Mouse (Mus musculus) intestine, embryonic 16.5 days (tissue): Measurements from ENCODE around the gene Nmb. TPM values are rescaled to one million over a fixed set of nuclear protein-coding genes. Genes with fewer than 3 reads are reported as not detected.
"Not testable (repeated sequence)": the region's sequence is repeated elsewhere in the genome, so short reads cannot be mapped to it uniquely, and the experiment has no call there.

Experiments
- ATAC-seq: fragments of 200-750 bp; cut with Nextera tagmentation; 2 replicates; pipeline ENCODE4 v1.8.0; 2017; ENCODE audit warnings: moderate TSS enrichment, moderate library complexity
- H3K27ac ChIP-seq: fragments of 300-500 bp; sonication (generic); 2 replicates; pipeline ENCODE4 v1.5.1; 2014; ENCODE audit warnings: mild to moderate bottlenecking, low read length
- H3K27me3 ChIP-seq: fragments of 300-500 bp; sonication (generic); replicated peaks from 2 replicates; pipeline ENCODE4 v1.6.1; 2014; ENCODE audit warnings: low read length, control low read depth, mixed read lengths; ENCODE audit not compliant: control insufficient read depth, insufficient read depth
- H3K36me3 ChIP-seq: fragments of 300-500 bp; sonication (generic); 2 replicates; pipeline ENCODE4 v1.6.1; 2014; ENCODE audit warnings: low read length, control low read depth; ENCODE audit not compliant: control insufficient read depth, insufficient read depth
- H3K4me1 ChIP-seq: fragments of 300-500 bp; sonication (generic); 2 replicates; pipeline ENCODE4 v1.6.1; 2014; ENCODE audit warnings: low read length, control low read depth, mixed read lengths; ENCODE audit not compliant: control insufficient read depth, insufficient read depth
- H3K4me2 ChIP-seq: fragments of 300-500 bp; sonication (generic); 2 replicates; pipeline ENCODE4 v1.6.1; 2014; ENCODE audit warnings: low read depth, low read length, control low read depth
- H3K4me3 ChIP-seq: fragments of 300-500 bp; sonication (generic); 2 replicates; pipeline ENCODE4 v1.5.1; 2014; ENCODE audit warnings: mild to moderate bottlenecking, low read length
- H3K9ac ChIP-seq: fragments of 300-500 bp; sonication (generic); 2 replicates; pipeline ENCODE4 v1.6.1; 2014; ENCODE audit warnings: low read depth, low read length
- H3K9me3 ChIP-seq: fragments of 300-500 bp; sonication (generic); 2 replicates; pipeline ENCODE4 v1.6.1; 2016; ENCODE audit warnings: low read length, control low read depth; ENCODE audit not compliant: control insufficient read depth
- WGBS: fragments of 180-500 bp; shearing (Covaris S2); extraction: QIAGEN DNeasy Blood & Tissue Kit; methylation state at CpG from one replicate; pipeline ENCODE4 v1.1.7; 2014; 5-methylcytosine and 5-hydroxymethylcytosine counted together
- polyA plus RNA-seq: library from polyadenylated mRNA; unstranded; fragments of >200 nt; fragmentation: Nextera tagmentation; extraction: Ambion mirVana; gene quantifications from 2 replicates; pipeline ENCODE4 v1.2.1, GENCODE M21; 2015

Gene Nmb
- polyA plus RNA-seq, result 3.9 and 4.1 TPM in 2 replicates

GRCm38 (mm10) chr7:80904921-80905515 is at the start of gene Nmb:
Gene Nmb, minus strand, starts transcription at chr7:80905076.
- H3K9me3 ChIP-seq, result no peaks in the 10 kb centered on the region
- H3K4me3 ChIP-seq, result peak within 1 kb of the TSS; percentile 54
- H3K9ac ChIP-seq, result peak within 1 kb of the TSS; percentile 70
- H3K4me2 ChIP-seq, result peak within 1 kb of the TSS; percentile 93
- 4% methylated on average over 19 of the region's 19 CpGs for WGBS
- no peaks in the 10 kb centered on the region for H3K27me3 ChIP-seq
- ATAC-seq, result peak; percentile 51
- H3K36me3 ChIP-seq, result no peaks in the 10 kb centered on the region
- H3K27ac ChIP-seq, result no peak within 1 kb of the TSS
- peaks cover 10% of the 10 kb centered on the region for H3K4me1 ChIP-seq

GRCm38 (mm10) chr7:80954251-80954650 is 49.4 kb upstream of the Nmb start:
- H3K4me1 ChIP-seq, result no peaks in the 10 kb centered on the region
- no peaks in the 10 kb centered on the region for H3K27me3 ChIP-seq
- H3K9me3 ChIP-seq, result no peaks in the 10 kb centered on the region
- no peak overlapping the region for H3K4me2 ChIP-seq
- no peak overlapping the region for H3K4me3 ChIP-seq
- H3K36me3 ChIP-seq, result no peaks in the 10 kb centered on the region
- ATAC-seq, result no peak
- WGBS, result 79% methylated on average over 2 of the region's 2 CpGs
- H3K9ac ChIP-seq, result no peak overlapping the region
- no peak overlapping the region for H3K27ac ChIP-seq

DNA sequence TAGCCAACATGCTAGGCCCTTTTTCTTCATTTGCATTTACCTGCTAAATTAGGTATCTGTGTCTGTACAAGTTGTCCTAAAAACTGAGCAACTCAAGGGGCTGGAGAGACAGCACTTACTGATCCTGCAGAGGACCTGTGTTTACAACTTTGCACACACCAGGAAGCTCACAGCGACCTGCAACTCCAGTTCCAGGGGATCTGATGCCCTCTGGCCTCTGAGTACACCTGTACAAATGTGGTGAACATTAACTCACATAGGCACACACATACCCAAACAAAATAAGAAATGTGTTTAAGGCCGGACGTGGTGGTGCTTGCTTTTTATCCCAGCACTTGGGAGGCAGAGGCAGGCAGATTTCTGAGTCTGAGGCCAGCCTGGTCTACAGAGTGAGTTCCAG is 47.3 kb upstream of the Nmb start:
- Histone ChIP-seq H3K27me3 (no peaks in the 10 kb centered on the region), H3K4me2 (no peak overlapping the region; the same call in 1 of the 2 replicates), H3K4me1 (no peaks in the 10 kb centered on the region), H3K4me3 (no peak overlapping the region), H3K36me3 (no peaks in the 10 kb centered on the region), H3K9ac (no peak overlapping the region), H3K27ac (no peak overlapping the region), H3K9me3 (no peaks in the 10 kb centered on the region)
- ATAC-seq, result no peak
- WGBS, result 61% methylated on average over 3 of the region's 3 CpGs

DNA sequence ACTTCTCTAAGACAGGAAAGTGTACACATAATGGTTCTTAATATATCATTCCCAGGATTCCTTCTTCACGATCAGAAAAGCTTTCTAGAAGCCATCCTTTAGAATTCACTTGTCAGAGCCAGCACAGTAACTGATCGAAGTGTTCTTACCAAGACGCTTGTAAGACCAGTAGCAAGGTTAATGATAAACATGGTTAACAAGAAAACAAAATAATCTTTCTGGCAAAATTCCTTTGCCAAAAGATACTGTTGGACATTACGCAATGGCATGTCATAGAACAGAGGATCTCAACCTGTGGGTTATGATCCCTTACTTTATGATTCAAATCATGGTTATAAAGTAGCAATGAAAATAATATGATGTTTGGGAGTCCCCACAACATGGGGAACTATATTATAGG is 46.6 kb upstream of the Nmb start:
- Histone ChIP-seq H3K4me3 (no peak overlapping the region), H3K36me3 (no peaks in the 10 kb centered on the region), H3K4me1 (peaks cover under 1% of the 10 kb centered on the region; the same call in 1 of the 2 replicates), H3K9ac (no peak overlapping the region), H3K27ac (no peak overlapping the region), H3K27me3 (no peaks in the 10 kb centered on the region), H3K9me3 (no peaks in the 10 kb centered on the region), H3K4me2 (no peak overlapping the region)
- ATAC-seq, result no peak
- 82% methylated on average over 4 of the region's 4 CpGs for WGBS

DNA sequence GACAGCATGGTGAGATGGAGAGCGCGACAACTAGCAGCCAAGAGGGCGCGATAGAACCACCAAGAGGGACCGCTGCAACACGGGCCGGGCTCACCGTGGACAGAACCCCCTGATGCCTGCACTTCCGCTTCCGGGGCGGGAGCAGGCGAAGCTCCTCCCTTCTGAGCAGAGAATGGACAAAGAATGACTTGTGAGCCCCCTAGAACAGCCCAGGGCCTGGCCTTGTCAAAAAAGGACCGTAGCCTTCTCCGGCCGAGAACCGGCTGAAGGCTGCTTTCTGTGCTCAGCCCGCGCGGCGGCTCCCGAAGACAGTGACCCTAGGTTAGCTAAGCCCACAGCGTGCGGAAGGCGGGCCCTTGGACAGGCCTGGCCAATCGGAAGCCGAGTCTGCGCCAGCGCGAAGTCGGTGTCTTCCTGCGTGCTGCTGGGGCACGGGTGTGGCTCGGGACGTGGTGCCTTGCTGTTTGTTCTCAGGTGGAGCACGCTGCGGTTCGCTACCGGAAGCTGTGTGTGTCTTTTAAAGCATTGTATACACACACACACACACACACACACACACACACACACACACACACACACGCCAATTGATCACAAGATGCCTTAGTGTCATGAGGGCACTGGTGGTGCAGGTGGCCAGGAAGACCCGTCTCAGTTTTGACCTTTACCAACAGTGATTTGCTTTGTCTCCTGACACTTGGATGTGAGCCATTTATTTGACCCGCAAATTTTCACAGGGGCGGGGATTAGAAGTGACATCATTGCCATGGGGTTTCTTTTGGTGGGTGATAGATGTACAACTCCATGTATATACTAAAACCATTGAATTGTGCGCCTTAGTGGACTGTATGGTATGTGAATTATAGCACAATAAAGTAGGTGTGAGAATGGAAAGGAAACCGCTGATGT is 42.8 kb upstream of the Nmb start, which contains the start of gene Sec11a:
Gene Sec11a (minus strand): TSS at position 336 of the 906 bp plus-strand sequence.
- H3K27ac ChIP-seq, result peak within 1 kb of the TSS; percentile 98
- WGBS, result 2% methylated on average over 44 of the region's 44 CpGs
- peak within 1 kb of the TSS; percentile 95 for H3K9ac ChIP-seq
- H3K4me1 ChIP-seq, result peaks cover 13% of the 10 kb centered on the region
- H3K36me3 ChIP-seq, result no peaks in the 10 kb centered on the region
- peak within 1 kb of the TSS; percentile 77 for H3K4me2 ChIP-seq
- peak within 1 kb of the TSS; percentile 75 for H3K4me3 ChIP-seq
- no peaks in the 10 kb centered on the region for H3K9me3 ChIP-seq
- H3K27me3 ChIP-seq, result no peaks in the 10 kb centered on the region
- ATAC-seq, result peak; percentile 100

DNA sequence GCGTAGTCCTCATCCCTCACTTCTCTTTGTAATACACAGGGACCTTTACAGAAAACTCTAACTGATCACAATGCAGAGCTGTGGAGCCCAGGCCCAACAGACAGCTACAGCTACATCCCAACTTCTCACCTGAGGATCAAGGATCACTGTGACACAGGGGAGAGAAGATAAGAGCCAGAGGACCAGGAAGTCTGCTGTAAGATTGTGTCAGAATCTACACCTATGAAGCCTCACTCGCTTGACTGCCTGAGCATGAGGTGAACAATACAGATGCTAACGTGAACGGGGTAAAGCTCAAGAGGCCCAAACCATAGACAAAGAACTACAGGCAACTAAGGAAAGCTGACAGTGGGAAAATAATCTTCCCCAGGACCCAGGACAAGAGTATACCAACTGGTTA is 34.9 kb upstream of the Nmb start:
- peak; percentile 77 for ATAC-seq
- Histone ChIP-seq H3K4me2 (no peak overlapping the region), H3K27ac (no peak overlapping the region), H3K36me3 (no peaks in the 10 kb centered on the region), H3K4me3 (no peak overlapping the region), H3K4me1 (peaks cover under 1% of the 10 kb centered on the region; the same call in 1 of the 2 replicates), H3K27me3 (no peaks in the 10 kb centered on the region), H3K9ac (no peak overlapping the region), H3K9me3 (no peaks in the 10 kb centered on the region)
- whole genome bisulfite sequencing, result 85% methylated on average over 4 of the region's 4 CpGs

DNA sequence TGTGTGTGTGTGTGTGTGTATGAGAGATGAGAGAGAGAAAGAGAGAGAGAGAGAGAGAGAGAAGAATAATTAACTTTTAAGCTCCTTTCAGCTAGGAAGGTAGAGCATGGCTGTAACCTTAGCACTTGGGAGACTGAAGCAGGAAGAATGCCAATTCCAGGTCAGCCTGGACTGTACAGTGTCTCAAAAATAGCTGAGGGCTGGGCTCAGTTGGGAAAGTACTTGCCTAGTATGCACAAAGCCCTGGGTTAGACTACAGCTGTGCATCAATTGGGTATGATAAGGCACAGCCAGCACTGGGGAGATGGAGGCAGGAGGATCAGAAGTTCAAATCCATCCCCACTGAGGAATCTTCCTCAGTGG is 32.4 kb upstream of the Nmb start:
- H3K27ac ChIP-seq, ATAC-seq, H3K4me1 ChIP-seq, H3K27me3 ChIP-seq, H3K4me2 ChIP-seq, H3K9me3 ChIP-seq, H3K4me3 ChIP-seq, H3K9ac ChIP-seq, H3K36me3 ChIP-seq: not testable (repeated sequence)

- H3K4me1 ChIP-seq, H3K27ac ChIP-seq, H3K4me2 ChIP-seq, H3K27me3 ChIP-seq, H3K9me3 ChIP-seq, ATAC-seq, H3K36me3 ChIP-seq, H3K4me3 ChIP-seq, H3K9ac ChIP-seq: not testable (repeated sequence)
- WGBS, result 48% methylated on average over 7 of the region's 7 CpGs
These were observed 31.9 kb upstream of the Nmb start for GRCm38 (mm10) chr7:80936617-80937303.

GRCm38 (mm10) chr7:80935834-80936233 is 31.0 kb upstream of the Nmb start:
- Histone ChIP-seq H3K36me3 (0 out of 2 replicates have a peak, but pooled peaks cover 4% of the 10 kb centered on the region), H3K27me3 (no peaks in the 10 kb centered on the region), H3K9me3 (no peaks in the 10 kb centered on the region), H3K27ac (no peak overlapping the region), H3K9ac (no peak overlapping the region), H3K4me2 (no peak overlapping the region), H3K4me1 (no peaks in the 10 kb centered on the region), H3K4me3 (no peak overlapping the region)
- 89% methylated on average over 1 of the region's 1 CpGs for WGBS
- no peak for ATAC-seq
